Mouse (Mus musculus): ENCODE measurements at regions not wholly inside any gene's neighbourhood (a gene's known extent, or its start where the extent isn't known, plus 50 kb on each side); places are given as distances from the start of the nearest gene placed in this dataset.

- DNase-seq (ENCODE audit: low spot score in 2 of 2): no peak
These were observed 158.7 kb upstream of the Tmtc1 start for GRCm38 (mm10) chr6:148602894-148603293.

GRCm38 (mm10) chr6:148600934-148601333 is 156.7 kb upstream of the Tmtc1 start:
- no peak for DNase-seq (ENCODE audit: low spot score in 2 of 2)

GRCm38 (mm10) chr6:148599473-148599872 is 155.3 kb upstream of the Tmtc1 start:
- no peak for DNase-seq (ENCODE audit: low spot score in 2 of 2)

GRCm38 (mm10) chr6:148598746-148599337 is 154.7 kb upstream of the Tmtc1 start:
- no peak for DNase-seq (ENCODE audit: low spot score in 2 of 2)

GRCm38 (mm10) chr6:148595009-148595770 is 151.0 kb upstream of the Tmtc1 start:
- no peak for DNase-seq (ENCODE audit: low spot score in 2 of 2)

GRCm38 (mm10) chr6:148588971-148589370 is 144.8 kb upstream of the Tmtc1 start:
- no peak for DNase-seq (ENCODE audit: low spot score in 2 of 2)

- DNase-seq (ENCODE audit: low spot score in 2 of 2): no peak
These were observed 142.5 kb upstream of the Tmtc1 start for GRCm38 (mm10) chr6:148586439-148587321.

GRCm38 (mm10) chr6:148584126-148584525 is 139.9 kb upstream of the Tmtc1 start:
- no peak for DNase-seq (ENCODE audit: low spot score in 2 of 2)

GRCm38 (mm10) chr6:148578281-148578680 is 134.1 kb upstream of the Tmtc1 start:
- DNase-seq (ENCODE audit: low spot score in 2 of 2): no peak

- no peak for DNase-seq (ENCODE audit: low spot score in 2 of 2)
These were observed 133.5 kb upstream of the Tmtc1 start for GRCm38 (mm10) chr6:148577663-148578062.

- DNase-seq (ENCODE audit: low spot score in 2 of 2): no peak
These were observed 130.7 kb upstream of the Tmtc1 start for GRCm38 (mm10) chr6:148574742-148575453.

GRCm38 (mm10) chr6:148572201-148572600 is 128.0 kb upstream of the Tmtc1 start:
- DNase-seq (ENCODE audit: low spot score in 2 of 2): no peak

GRCm38 (mm10) chr6:148571651-148572050 is 127.5 kb upstream of the Tmtc1 start:
- no peak for DNase-seq (ENCODE audit: low spot score in 2 of 2)

GRCm38 (mm10) chr6:148564146-148564545 is 120.0 kb upstream of the Tmtc1 start:
- no peak for DNase-seq (ENCODE audit: low spot score in 2 of 2)

- DNase-seq (ENCODE audit: low spot score in 2 of 2): no peak
These were observed 118.1 kb upstream of the Tmtc1 start for GRCm38 (mm10) chr6:148562206-148562708.

- peak in 1 of 2 experiments; percentile 9 for DNase-seq (ENCODE audit: low spot score in 2 of 2)
These were observed 112.3 kb upstream of the Tmtc1 start for GRCm38 (mm10) chr6:148556484-148556871.

GRCm38 (mm10) chr6:148555651-148556483 is 111.7 kb upstream of the Tmtc1 start:
- peak in 1 of 2 experiments; percentile 11 for DNase-seq (ENCODE audit: low spot score in 2 of 2)

- no peak for DNase-seq (ENCODE audit: low spot score in 2 of 2)
These were observed 110.3 kb upstream of the Tmtc1 start for GRCm38 (mm10) chr6:148554463-148554862.

- DNase-seq (ENCODE audit: low spot score in 2 of 2): no peak
These were observed 109.4 kb upstream of the Tmtc1 start for GRCm38 (mm10) chr6:148553616-148554015.

- no peak for DNase-seq (ENCODE audit: low spot score in 2 of 2)
These were observed 106.9 kb upstream of the Tmtc1 start for GRCm38 (mm10) chr6:148551097-148551496.

Measured in gastrocnemius, postnatal 4 days (tissue).